Mouse (Mus musculus) embryonic fibroblast, embryonic 13.5 days (primary cell): Measurements from ENCODE around the gene Rsph14.

Experiments used
- CTCF ChIP-seq: IDR thresholded peaks from 2 replicates; pipeline ENCODE4 v1.5.1; 2011; ENCODE audit warnings: mild to moderate bottlenecking, control low read depth, low read length, moderate library complexity, borderline replicate concordance; ENCODE audit not compliant: insufficient read depth
- POLR2A ChIP-seq: IDR thresholded peaks from 2 replicates; pipeline ENCODE4 v1.6.1; 2011; ENCODE audit warnings: low read depth, mild to moderate bottlenecking, control low read depth, low read length, moderate library complexity

DNA sequence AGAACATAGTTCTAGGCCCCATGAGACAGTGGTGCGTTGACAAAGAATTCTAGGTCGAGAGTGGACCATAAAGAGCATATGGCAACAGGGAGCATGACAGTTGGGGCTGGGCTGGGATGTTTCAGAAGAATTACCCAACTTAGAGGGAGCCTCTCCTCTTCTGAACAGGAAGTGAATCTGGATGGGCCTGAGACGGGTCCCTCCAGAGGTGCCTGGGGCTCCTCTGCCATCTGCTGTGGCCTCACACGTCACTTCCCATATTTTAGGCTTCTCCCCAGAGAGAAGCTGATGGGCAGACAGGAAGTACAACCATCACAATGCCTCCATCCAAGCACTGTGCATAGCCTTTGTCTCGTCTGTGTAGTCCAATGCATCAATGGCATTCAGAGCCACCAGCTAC lies 23.3 kb upstream of the Rsph14 start:
- TF ChIP-seq CTCF (no peak), POLR2A (no peak)
